Mouse (Mus musculus) limb, embryonic 11.5 days (tissue): ENCODE measurements around the gene Traf6. TPM values are rescaled to one million over a fixed set of nuclear protein-coding genes. Genes with fewer than 3 reads are reported as not detected.

Experiments used
- ATAC-seq: fragments of 200-750 bp; cut with Nextera tagmentation; 2 replicates; pipeline ENCODE4 v1.8.0; 2017; ENCODE audit warnings: low read depth; ENCODE audit not compliant: insufficient number of reproducible peaks, low FRiP score, low TSS enrichment
- DNase-seq: peaks from one replicate; pipeline ENCODE4 v3.0.0-alpha.2; 2015; ENCODE audit warnings: low spot score
- H3K27ac ChIP-seq: fragments of 300-500 bp; sonication (generic); replicated peaks from 2 replicates; pipeline ENCODE4 v1.5.1; 2014; ENCODE audit warnings: low read depth, mild to moderate bottlenecking, low read length
- H3K27me3 ChIP-seq: fragments of 300-500 bp; sonication (generic); 2 replicates; pipeline ENCODE4 v1.6.1; 2014; ENCODE audit warnings: mild to moderate bottlenecking, low read length, mixed read lengths; ENCODE audit not compliant: control insufficient read depth, insufficient read depth
- H3K36me3 ChIP-seq: fragments of 300-500 bp; sonication (generic); 2 replicates; pipeline ENCODE4 v1.6.1; 2014; ENCODE audit warnings: mild to moderate bottlenecking, low read length, moderate library complexity, mixed read lengths; ENCODE audit not compliant: control insufficient read depth, insufficient read depth
- H3K4me1 ChIP-seq: fragments of 300-500 bp; sonication (generic); 2 replicates; pipeline ENCODE4 v1.6.1; 2014; ENCODE audit warnings: low read length, mixed read lengths; ENCODE audit not compliant: control insufficient read depth, insufficient read depth
- H3K4me2 ChIP-seq: fragments of 300-500 bp; sonication (generic); 2 replicates; pipeline ENCODE4 v1.6.1; 2014; ENCODE audit warnings: low read depth, mild to moderate bottlenecking, moderate library complexity; ENCODE audit not compliant: severe bottlenecking
- H3K4me3 ChIP-seq: fragments of 300-500 bp; sonication (generic); 2 replicates; pipeline ENCODE4 v1.5.1; 2014; ENCODE audit warnings: low read depth, low read length
- H3K9ac ChIP-seq: fragments of 300-500 bp; sonication (generic); 2 replicates; pipeline ENCODE4 v1.6.1; 2014; ENCODE audit warnings: mild to moderate bottlenecking, low read length
- H3K9me3 ChIP-seq: fragments of 300-500 bp; sonication (generic); 2 replicates; pipeline ENCODE4 v1.6.1; 2016; ENCODE audit warnings: low read length; ENCODE audit not compliant: control insufficient read depth
- WGBS: fragments of 180-500 bp; shearing (Covaris S2); extraction: QIAGEN DNeasy Blood & Tissue Kit; methylation state at CpG from one replicate; pipeline ENCODE4 v1.1.7; 2014; 5-methylcytosine and 5-hydroxymethylcytosine counted together
- polyA plus RNA-seq: library from polyadenylated mRNA; unstranded; fragments of >200 nt; fragmentation: Nextera tagmentation; extraction: Ambion mirVana; gene quantifications from 2 replicates; pipeline ENCODE4 v1.2.1, GENCODE M21; 2014

Gene Traf6
- polyA plus RNA-seq, 1 experiment from 2014 or later = 18.5 TPM

DNA sequence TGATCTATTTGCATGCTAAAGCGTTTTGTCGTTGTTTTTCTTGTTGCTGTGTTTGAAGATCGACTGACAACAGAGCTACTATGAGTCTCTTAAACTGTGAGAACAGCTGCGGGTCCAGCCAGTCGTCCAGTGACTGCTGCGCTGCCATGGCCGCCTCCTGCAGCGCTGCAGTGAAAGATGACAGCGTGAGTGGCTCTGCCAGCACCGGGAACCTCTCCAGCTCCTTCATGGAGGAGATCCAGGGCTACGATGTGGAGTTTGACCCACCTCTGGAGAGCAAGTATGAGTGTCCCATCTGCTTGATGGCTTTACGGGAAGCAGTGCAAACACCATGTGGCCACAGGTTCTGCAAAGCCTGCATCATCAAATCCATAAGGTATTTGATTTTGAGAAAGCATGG, 6.2 kb downstream of the Traf6 start:
- Histone ChIP-seq H3K27ac (no peak overlapping the region), H3K4me1 (0 out of 2 replicates have a peak, but pooled peaks cover 1% of the 10 kb centered on the region), H3K9me3 (no peaks in the 10 kb centered on the region), H3K36me3 (peaks cover 3% of the 10 kb centered on the region), H3K4me2 (no peak overlapping the region), H3K9ac (no peak overlapping the region), H3K27me3 (no peaks in the 10 kb centered on the region), H3K4me3 (no peak overlapping the region)
- DNase-seq (no peak), ATAC-seq (no peak)
- WGBS = 94% methylated on average over 12 of the region's 12 CpGs

DNA sequence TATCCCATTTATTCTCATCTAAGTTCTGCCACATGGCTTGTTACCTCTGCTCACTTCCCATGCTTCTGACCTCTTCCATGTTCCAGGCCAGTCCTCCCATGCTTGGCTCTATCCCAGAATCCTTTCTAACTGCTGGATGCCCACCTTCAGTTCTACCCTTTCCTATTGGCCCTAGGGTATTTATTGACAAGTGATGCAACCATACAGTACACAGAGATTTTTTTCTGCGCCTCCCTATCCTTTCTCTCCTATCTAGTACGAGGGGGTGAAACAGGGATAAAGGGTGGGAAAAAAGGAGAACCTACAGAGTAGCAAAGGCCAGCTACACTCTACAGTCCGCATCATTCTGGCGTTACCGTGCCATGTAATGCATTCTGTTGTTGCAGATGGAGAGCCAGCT, 9.8 kb downstream of the Traf6 start:
- H3K4me3 ChIP-seq = no peak overlapping the region
- H3K9me3 ChIP-seq = no peaks in the 10 kb centered on the region
- no peaks in the 10 kb centered on the region for H3K4me1 ChIP-seq
- DNase-seq = no peak
- H3K27ac ChIP-seq = no peak overlapping the region
- WGBS = 93% methylated on average over 5 of the region's 5 CpGs
- H3K36me3 ChIP-seq = peaks cover 7% of the 10 kb centered on the region
- no peaks in the 10 kb centered on the region for H3K27me3 ChIP-seq
- no peak for ATAC-seq
- H3K9ac ChIP-seq = no peak overlapping the region
- H3K4me2 ChIP-seq = no peak overlapping the region

DNA sequence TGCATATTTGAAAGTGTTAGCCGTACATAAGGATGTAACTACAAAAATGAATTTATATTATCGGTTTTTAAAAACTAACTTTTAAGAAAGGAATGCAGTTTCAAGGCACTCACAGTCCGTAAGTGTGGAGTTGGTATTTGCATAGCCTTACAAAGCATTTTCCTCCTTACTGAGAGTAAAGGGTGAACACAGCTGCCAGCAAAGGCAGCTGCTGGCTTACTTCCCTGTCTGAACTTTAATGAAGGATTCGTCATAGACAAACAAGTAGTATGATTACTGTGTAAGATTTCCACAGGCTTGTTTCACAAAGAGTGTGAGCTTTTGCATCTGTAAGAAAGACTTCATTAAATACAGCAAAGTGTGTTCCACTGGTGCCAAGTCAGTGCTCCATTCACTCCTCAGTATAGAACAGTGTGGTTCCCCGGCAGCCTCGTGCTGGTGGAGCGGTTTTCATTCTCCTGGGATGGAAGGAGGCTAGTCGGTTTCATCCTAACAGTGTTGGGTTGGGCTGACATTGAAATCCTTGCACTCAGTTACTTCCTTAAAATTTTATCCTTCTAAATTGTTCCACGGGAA, 12.1 kb downstream of the Traf6 start:
- no peaks in the 10 kb centered on the region for H3K27me3 ChIP-seq
- no peak overlapping the region for H3K4me2 ChIP-seq
- H3K4me3 ChIP-seq = no peak overlapping the region
- DNase-seq = no peak
- 94% methylated on average over 9 of the region's 9 CpGs for WGBS
- ATAC-seq = no peak
- H3K9ac ChIP-seq = no peak overlapping the region
- no peaks in the 10 kb centered on the region for H3K9me3 ChIP-seq
- H3K4me1 ChIP-seq = no peaks in the 10 kb centered on the region
- H3K27ac ChIP-seq = no peak overlapping the region
- H3K36me3 ChIP-seq = peaks cover 7% of the 10 kb centered on the region

GRCm38 (mm10) chr2:101693043-101693442, 14.8 kb downstream of the Traf6 start:
- no peak overlapping the region for H3K27ac ChIP-seq
- no peak overlapping the region for H3K4me3 ChIP-seq
- ATAC-seq = no peak
- H3K9me3 ChIP-seq = no peaks in the 10 kb centered on the region
- H3K36me3 ChIP-seq = peaks cover 5% of the 10 kb centered on the region
- no peak overlapping the region for H3K4me2 ChIP-seq
- H3K4me1 ChIP-seq = no peaks in the 10 kb centered on the region
- 83% methylated on average over 4 of the region's 4 CpGs for WGBS
- H3K9ac ChIP-seq = no peak overlapping the region
- H3K27me3 ChIP-seq = no peaks in the 10 kb centered on the region
- DNase-seq = no peak

GRCm38 (mm10) chr2:101693577-101694215, 15.5 kb downstream of the Traf6 start:
- no peaks in the 10 kb centered on the region for H3K27me3 ChIP-seq
- no peak overlapping the region for H3K27ac ChIP-seq
- WGBS = 70% methylated on average over 5 of the region's 5 CpGs
- no peaks in the 10 kb centered on the region for H3K4me1 ChIP-seq
- H3K4me3 ChIP-seq = no peak overlapping the region
- no peak overlapping the region for H3K9ac ChIP-seq
- H3K4me2 ChIP-seq = no peak overlapping the region
- H3K36me3 ChIP-seq = peaks cover 5% of the 10 kb centered on the region
- no peak for ATAC-seq
- no peak for DNase-seq
- no peaks in the 10 kb centered on the region for H3K9me3 ChIP-seq

GRCm38 (mm10) chr2:101695584-101695983, 17.4 kb downstream of the Traf6 start:
- ATAC-seq (no peak), DNase-seq (no peak)
- WGBS = 92% methylated on average over 7 of the region's 7 CpGs
- H3K4me2 ChIP-seq = no peak overlapping the region
- no peaks in the 10 kb centered on the region for H3K4me1 ChIP-seq
- no peaks in the 10 kb centered on the region; the same call in 1 of the 2 replicates for H3K36me3 ChIP-seq
- H3K4me3 ChIP-seq = no peak overlapping the region
- no peaks in the 10 kb centered on the region for H3K27me3 ChIP-seq
- no peak overlapping the region for H3K9ac ChIP-seq
- no peak overlapping the region for H3K27ac ChIP-seq
- no peaks in the 10 kb centered on the region for H3K9me3 ChIP-seq

- no peaks in the 10 kb centered on the region; the same call in 1 of the 2 replicates for H3K36me3 ChIP-seq
These were observed 21.1 kb downstream of the Traf6 start for GRCm38 (mm10) chr2:101699284-101699683.

GRCm38 (mm10) chr2:101705941-101706485, 27.8 kb downstream of the Traf6 start:
- no peak overlapping the region for H3K4me2 ChIP-seq
- no peaks in the 10 kb centered on the region for H3K36me3 ChIP-seq
- no peaks in the 10 kb centered on the region for H3K27me3 ChIP-seq
- no peak overlapping the region for H3K9ac ChIP-seq
- DNase-seq = no peak
- no peaks in the 10 kb centered on the region; the same call in 1 of the 2 replicates for H3K4me1 ChIP-seq
- H3K4me3 ChIP-seq = no peak overlapping the region
- ATAC-seq = peak; percentile 55; the same call in 1 of the 2 replicates
- no peaks in the 10 kb centered on the region for H3K9me3 ChIP-seq
- 60% methylated on average over 5 of the region's 5 CpGs for WGBS
- H3K27ac ChIP-seq = no peak overlapping the region

More at GRCm38 (mm10) chr2:101699284-101699683, 21.1 kb downstream of the Traf6 start:
- WGBS = 89% methylated on average over 4 of the region's 4 CpGs
- no peak for ATAC-seq
- no peaks in the 10 kb centered on the region for H3K4me1 ChIP-seq
- no peaks in the 10 kb centered on the region for H3K27me3 ChIP-seq
- H3K9me3 ChIP-seq = no peaks in the 10 kb centered on the region
- no peak for DNase-seq
- H3K9ac ChIP-seq = no peak overlapping the region
- H3K27ac ChIP-seq = no peak overlapping the region
- H3K4me2 ChIP-seq = no peak overlapping the region
- H3K4me3 ChIP-seq = no peak overlapping the region
